11 mouse cellular contexts compared by ENCODE assay signal in the genomic region with DNA sequence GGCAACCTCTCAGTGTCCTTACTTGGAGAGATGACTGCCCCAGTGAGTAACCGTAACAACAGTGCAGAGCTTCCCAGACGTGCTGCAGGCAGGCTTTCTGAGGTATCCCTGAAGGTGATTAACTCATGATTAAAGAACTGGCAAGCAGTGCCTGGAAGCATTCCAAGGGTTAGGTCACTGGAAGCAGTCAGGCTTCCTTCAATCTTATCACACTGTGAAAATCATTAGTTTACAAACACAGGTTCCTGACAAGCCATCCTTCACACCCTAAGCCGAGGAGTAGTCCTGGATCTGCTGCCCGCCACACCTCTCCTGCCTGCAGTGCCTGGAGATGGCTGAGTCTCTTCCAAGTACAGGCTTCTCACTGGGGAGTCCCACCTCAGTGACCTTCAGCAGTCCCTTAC.
DNase-seq lines count a peak whose midpoint lies in the region; ATAC-seq lines count a peak whose summit lies in the region.
"Had no signal": no experiment of that assay in that cellular context is flagged by ENCODE, and none has a peak within 500 bp of the region (broad histone marks: within the 10 kb centered on the region; RNA-seq: fewer than 3 reads in every experiment).

No protein-coding gene starts in this region.

- H3K4me1 ChIP-seq in embryonic facial prominence, embryonic 12.5 days = peaks cover 5% of the 10 kb centered on the region; the same call in 1 of the 2 replicates
- H3K4me1 ChIP-seq in liver, embryonic 11.5 days (replicated peaks; ENCODE audit: control insufficient read depth, insufficient read depth, low read length) = peaks cover 9% of the 10 kb centered on the region

- no peaks in the 10 kb centered on the region for H3K27me3 ChIP-seq in embryonic facial prominence, embryonic 12.5 days
- no peaks in the 10 kb centered on the region for H3K27me3 ChIP-seq in liver, embryonic 11.5 days (replicated peaks; ENCODE audit: control insufficient read depth, insufficient read depth, low read length)
- H3K27me3 ChIP-seq: midbrain, embryonic 13.5 days had no signal

- 0 out of 2 replicates have a peak, but pooled peaks have one; percentile 39 for ATAC-seq in embryonic facial prominence, embryonic 12.5 days (ENCODE audit: insufficient number of reproducible peaks, insufficient read depth, low FRiP score, low TSS enrichment)
- ATAC-seq in liver, embryonic 11.5 days (replicated peaks; ENCODE audit: low FRiP score) = no peak
- ATAC-seq: midbrain, embryonic 13.5 days had no signal

- no peaks in the 10 kb centered on the region for H3K9me3 ChIP-seq in embryonic facial prominence, embryonic 12.5 days
- no peaks in the 10 kb centered on the region for H3K9me3 ChIP-seq in liver, embryonic 11.5 days (ENCODE audit: control insufficient read depth, low read length)
- H3K9me3 ChIP-seq: midbrain, embryonic 13.5 days had no signal

- WGBS in embryonic facial prominence, embryonic 12.5 days = 36% methylated on average over 4 of the region's 4 CpGs
- whole genome bisulfite sequencing in liver, embryonic 11.5 days = 54% methylated on average over 4 of the region's 4 CpGs

- H3K36me3 ChIP-seq in embryonic facial prominence, embryonic 12.5 days = no peaks in the 10 kb centered on the region
- H3K36me3 ChIP-seq in liver, embryonic 11.5 days (ENCODE audit: control insufficient read depth, insufficient read depth, low read length) = no peaks in the 10 kb centered on the region
- H3K36me3 ChIP-seq: midbrain, embryonic 13.5 days had no signal

- no peak overlapping the region for H3K9ac ChIP-seq in embryonic facial prominence, embryonic 12.5 days
- no peak overlapping the region for H3K9ac ChIP-seq in liver, embryonic 11.5 days (ENCODE audit: low read depth, low read length)
- H3K9ac ChIP-seq: midbrain, embryonic 13.5 days had no signal

- no peak overlapping the region for H3K4me3 ChIP-seq in embryonic facial prominence, embryonic 12.5 days
- H3K4me3 ChIP-seq in liver, embryonic 11.5 days (ENCODE audit: low read depth, low read length) = no peak overlapping the region
- H3K4me3 ChIP-seq: midbrain, embryonic 13.5 days had no signal

- peak; percentile 19 to 52 for DNase-seq in cerebellum, postnatal 14 days
- no peak for DNase-seq in cerebellum, adult 11 months
- DNase-seq in 3134 (ENCODE audit: extremely low read depth, insufficient read length, low spot score) = peak; percentile 8
- peak; percentile 52 to 62 for DNase-seq in heart, postnatal 10 days
- DNase-seq in gastrocnemius, postnatal 36 days = no peak
- DNase-seq in gastrocnemius, postnatal 25 days = no peak
- DNase-seq in liver, embryonic 11.5 days (ENCODE audit: low spot score) = no peak
- DNase-seq: cerebellum, adult 8-10 months; lung, adult 18-20 months had no signal

- no peak overlapping the region for H3K4me2 ChIP-seq in embryonic facial prominence, embryonic 12.5 days (replicated peaks)
- H3K4me2 ChIP-seq in liver, embryonic 11.5 days = no peak overlapping the region
- H3K4me2 ChIP-seq: midbrain, embryonic 13.5 days had no signal

- intact Hi-C loops in heart, postnatal 10 days (cut with DNase I) = no loop called here
- intact Hi-C loops in gastrocnemius, postnatal 36 days (cut with DNase I) = no loop called here

- no peak overlapping the region for H3K27ac ChIP-seq in embryonic facial prominence, embryonic 12.5 days
- no peak overlapping the region for H3K27ac ChIP-seq in liver, embryonic 11.5 days (ENCODE audit: low read depth, low read length)
- H3K27ac ChIP-seq: midbrain, embryonic 13.5 days had no signal

Comparison
In these comparisons a context has a peak if more than half of its experiments do, and no peak if none do; other contexts are left out.
1. DNase-seq: peak in cerebellum, postnatal 14 days (2 of 2), 3134 (single experiment) and heart, postnatal 10 days (2 of 2); none in cerebellum, adult 11 months (single experiment), gastrocnemius, postnatal 36 days (0 of 2), gastrocnemius, postnatal 25 days (single experiment) and liver, embryonic 11.5 days (single experiment).